Mouse (Mus musculus): ENCODE data around the gene Bfar. TPM values are rescaled to one million over a fixed set of nuclear protein-coding genes. Genes with fewer than 3 reads are reported as not detected.
A peak's percentile ranks its signal among the peaks of the same experiment; 100 is the strongest.
"Not testable (repeated sequence)": the region's sequence is repeated elsewhere in the genome, so short reads cannot be mapped to it uniquely, and the experiment has no call there.

The Bfar gene
- polyA plus RNA-seq, 1 experiment, result 12.6 TPM

DNA sequence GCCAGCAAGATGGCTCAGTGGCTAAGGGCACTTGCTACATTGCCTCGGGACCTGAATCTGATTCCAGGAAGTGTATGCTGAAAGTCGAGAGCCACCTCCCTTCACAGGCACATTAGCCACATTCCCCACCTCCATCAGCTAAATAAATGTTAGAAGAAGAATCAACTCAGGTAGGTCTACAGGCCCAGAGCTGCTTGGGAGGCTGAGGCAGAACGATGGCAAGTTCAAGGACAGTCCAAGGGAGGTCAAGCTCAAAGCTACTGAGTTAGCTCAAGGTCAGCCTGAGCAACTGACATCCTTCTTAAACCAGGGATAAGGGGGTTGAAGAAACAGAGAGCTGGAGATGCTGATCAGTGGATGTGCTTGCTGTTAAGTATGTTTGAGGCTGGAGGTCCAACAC, 61.1 kb downstream of the Bfar start:
- H3K4me3 ChIP-seq, result no peak overlapping the region
- H3ac ChIP-seq (ENCODE audit: control insufficient read depth, insufficient read length), result no peak overlapping the region
- H3K4me2 ChIP-seq (ENCODE audit: low read depth), result no peak overlapping the region
- peaks cover 15% of the 10 kb centered on the region for H3K27me3 ChIP-seq (ENCODE audit: control insufficient read depth, insufficient read depth, insufficient read length)
- TF ChIP-seq SRF (IDR thresholded peaks at IDR 0.05; ENCODE audit: control insufficient read depth, insufficient read length, low read depth) (no peak), TCF12 (IDR thresholded peaks at IDR 0.05; ENCODE audit: insufficient read depth, poor library complexity, severe bottlenecking) (no peak), POLR2AphosphoS2 (IDR thresholded peaks at IDR 0.05; ENCODE audit: insufficient read length, low read depth) (no peak), MAX (IDR thresholded peaks at IDR 0.05; ENCODE audit: low read depth) (no peak), REST (IDR thresholded peaks at IDR 0.05; ENCODE audit: insufficient read depth, insufficient read length) (no peak), MYOD1 (IDR thresholded peaks at IDR 0.05; ENCODE audit: control insufficient read depth in 1 of 3, insufficient read length in 2 of 3, low read depth in 2 of 3) (no peak)
- no peaks in the 10 kb centered on the region for H3K36me3 ChIP-seq (ENCODE audit: control insufficient read depth, insufficient read depth)
- no peaks in the 10 kb centered on the region for H3K79me2 ChIP-seq (ENCODE audit: control insufficient read depth, insufficient read depth)

DNA sequence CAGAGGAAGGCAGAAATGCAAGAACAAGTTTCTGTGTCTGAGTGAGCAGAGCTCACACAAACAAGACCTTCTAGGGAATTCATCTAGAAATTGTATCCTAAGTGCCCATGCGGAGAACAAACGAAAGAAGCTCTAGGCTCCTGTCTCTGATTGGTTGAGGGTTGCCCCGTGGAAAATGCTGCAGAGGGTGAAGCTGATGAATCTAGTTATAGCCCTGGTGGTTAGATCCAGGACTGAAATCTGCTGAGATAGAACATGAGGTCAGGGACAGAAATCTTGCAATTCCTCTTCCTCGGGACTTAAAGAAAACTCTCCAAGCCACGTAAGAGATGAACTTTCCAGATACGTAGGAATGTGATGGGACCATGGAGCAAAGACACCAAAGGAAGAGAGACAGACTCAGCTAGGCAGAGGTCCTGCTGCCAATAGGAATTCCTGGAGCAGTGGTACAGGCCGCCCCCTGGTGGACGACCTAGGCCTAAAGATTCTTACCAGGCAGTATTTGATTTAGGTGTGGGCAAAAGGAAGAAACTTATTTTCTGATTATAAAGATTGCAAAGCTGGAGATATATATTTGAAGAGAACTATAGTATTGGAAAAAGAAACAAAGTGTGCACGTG, 62.0 kb downstream of the Bfar start:
- peak overlapping the region; percentile 39 for H3K4me2 ChIP-seq (ENCODE audit: low read depth)
- no peaks in the 10 kb centered on the region for H3K79me2 ChIP-seq (ENCODE audit: control insufficient read depth, insufficient read depth)
- no peaks in the 10 kb centered on the region for H3K36me3 ChIP-seq (ENCODE audit: control insufficient read depth, insufficient read depth)
- TF ChIP-seq POLR2AphosphoS2 (IDR thresholded peaks at IDR 0.05; ENCODE audit: insufficient read length, low read depth), result no peak
- no peak for TF ChIP-seq REST (IDR thresholded peaks at IDR 0.05; ENCODE audit: insufficient read depth, insufficient read length)
- no peak for TF ChIP-seq USF1 (IDR thresholded peaks at IDR 0.05; ENCODE audit: low read depth)
- TF ChIP-seq POLR2A (IDR thresholded peaks at IDR 0.05; ENCODE audit: insufficient read length, low read depth), result no peak
- no peak for TF ChIP-seq E2F4 (IDR thresholded peaks at IDR 0.05; ENCODE audit: insufficient read depth)
- TF ChIP-seq MAX (IDR thresholded peaks at IDR 0.05; ENCODE audit: low read depth), result no peak
- TF ChIP-seq TCF3 (IDR thresholded peaks at IDR 0.05; ENCODE audit: insufficient read length, low read depth), result no peak
- TF ChIP-seq MYOD1 (IDR thresholded peaks at IDR 0.05; ENCODE audit: control insufficient read depth in 1 of 3, insufficient read length in 2 of 3, low read depth in 2 of 3), result no peak
- no peak overlapping the region for H3K4me3 ChIP-seq
- H3K27me3 ChIP-seq (ENCODE audit: control insufficient read depth, insufficient read depth, insufficient read length), result peaks cover 15% of the 10 kb centered on the region
- no peak overlapping the region for H3ac ChIP-seq (ENCODE audit: control insufficient read depth, insufficient read length)

DNA sequence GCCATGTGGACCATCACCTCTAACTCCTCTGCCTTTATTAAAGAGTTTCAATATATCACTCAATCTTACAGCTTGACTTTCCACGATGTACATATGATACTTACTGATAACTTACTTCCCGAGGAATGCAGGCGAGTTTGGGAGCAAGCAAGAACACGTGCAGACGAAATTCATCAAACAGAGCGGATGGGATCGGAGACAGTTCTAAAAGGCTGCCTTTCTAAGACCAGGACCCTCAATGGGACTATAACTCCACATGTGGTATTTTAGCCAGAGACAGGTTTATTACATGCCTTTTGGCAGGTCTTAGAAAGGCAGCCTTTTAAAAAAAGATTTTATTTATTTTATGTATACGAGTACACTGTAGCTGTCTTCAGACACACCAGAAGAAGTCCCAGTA, 64.3 kb downstream of the Bfar start:
- Histone ChIP-seq H3ac (ENCODE audit: control insufficient read depth, insufficient read length) (no peak overlapping the region), H3K4me2 (ENCODE audit: low read depth) (no peak overlapping the region), H3K27me3 (ENCODE audit: control insufficient read depth, insufficient read depth, insufficient read length) (peaks cover 7% of the 10 kb centered on the region), H3K79me2 (ENCODE audit: control insufficient read depth, insufficient read depth) (no peaks in the 10 kb centered on the region), H3K36me3 (ENCODE audit: control insufficient read depth, insufficient read depth) (no peaks in the 10 kb centered on the region), H3K4me3 (no peak overlapping the region)
- TF ChIP-seq REST (IDR thresholded peaks at IDR 0.05; ENCODE audit: insufficient read depth, insufficient read length) (no peak), USF1 (IDR thresholded peaks at IDR 0.05; ENCODE audit: low read depth) (no peak), POLR2A (IDR thresholded peaks at IDR 0.05; ENCODE audit: insufficient read length, low read depth) (no peak), E2F4 (IDR thresholded peaks at IDR 0.05; ENCODE audit: insufficient read depth) (no peak), CEBPB (IDR thresholded peaks at IDR 0.05; ENCODE audit: insufficient read depth, poor library complexity, severe bottlenecking) (no peak), TCF3 (IDR thresholded peaks at IDR 0.05; ENCODE audit: insufficient read length, low read depth) (no peak), SRF (IDR thresholded peaks at IDR 0.05; ENCODE audit: control insufficient read depth, insufficient read length, low read depth) (no peak), MYOD1 (IDR thresholded peaks at IDR 0.05; ENCODE audit: control insufficient read depth in 1 of 3, insufficient read length in 2 of 3, low read depth in 2 of 3) (no peak)

DNA sequence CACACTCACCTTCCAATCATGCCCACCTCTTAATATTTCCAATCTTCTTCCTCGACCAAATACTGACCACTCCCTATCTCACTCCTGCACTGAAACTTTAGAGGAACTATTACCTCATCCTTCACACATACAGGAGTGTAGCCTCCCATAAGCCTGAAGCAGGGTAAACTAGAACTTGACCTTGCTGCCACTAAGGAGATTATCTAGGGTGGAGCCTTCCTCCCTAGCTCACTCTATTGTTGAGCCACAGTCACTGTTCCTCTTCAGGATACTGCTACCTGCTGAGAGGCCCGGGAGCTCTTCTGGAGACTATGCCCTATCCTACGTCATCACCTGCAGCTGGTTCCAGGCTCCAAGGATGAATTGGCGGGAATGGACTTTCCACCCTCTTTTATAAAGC, 67.4 kb downstream of the Bfar start:
- not testable (repeated sequence) for H3K4me3 ChIP-seq; H3ac ChIP-seq (ENCODE audit: control insufficient read depth, insufficient read length); H3K4me2 ChIP-seq (ENCODE audit: low read depth); H3K36me3 ChIP-seq (ENCODE audit: control insufficient read depth, insufficient read depth); H3K79me2 ChIP-seq (ENCODE audit: control insufficient read depth, insufficient read depth); H3K27me3 ChIP-seq (ENCODE audit: control insufficient read depth, insufficient read depth, insufficient read length)

DNA sequence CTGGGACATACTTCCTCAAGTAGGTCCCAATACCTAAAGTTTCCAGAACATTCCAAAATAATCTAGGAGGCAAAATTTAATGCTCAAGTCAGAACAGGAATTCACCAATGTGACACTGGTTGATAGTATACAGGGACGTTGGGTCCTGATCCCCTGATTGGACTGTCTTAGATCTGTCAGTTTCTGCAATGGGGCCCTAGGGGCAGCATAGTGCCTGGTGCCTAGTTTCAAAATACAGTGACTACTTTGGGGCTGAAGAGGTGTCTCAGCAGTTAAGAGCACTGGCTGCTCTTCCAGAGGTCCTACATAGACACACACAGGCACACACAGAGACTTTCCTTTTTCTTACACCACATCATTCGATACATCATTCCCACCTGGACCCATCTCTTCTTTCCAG, 69.2 kb downstream of the Bfar start:
- H3K27me3 ChIP-seq (ENCODE audit: control insufficient read depth, insufficient read depth, insufficient read length), result peaks cover 7% of the 10 kb centered on the region
- H3K4me2 ChIP-seq (ENCODE audit: low read depth), result no peak overlapping the region
- H3ac ChIP-seq (ENCODE audit: control insufficient read depth, insufficient read length), result no peak overlapping the region
- no peaks in the 10 kb centered on the region for H3K36me3 ChIP-seq (ENCODE audit: control insufficient read depth, insufficient read depth)
- TF ChIP-seq E2F4 (IDR thresholded peaks at IDR 0.05; ENCODE audit: insufficient read depth) (no peak), MYOG (IDR thresholded peaks at IDR 0.05; ENCODE audit: control insufficient read depth in 1 of 3, insufficient read depth in 1 of 3, insufficient read length in 2 of 3, low read depth in 2 of 3) (no peak), MAX (IDR thresholded peaks at IDR 0.05; ENCODE audit: low read depth) (no peak), MYOD1 (IDR thresholded peaks at IDR 0.05; ENCODE audit: control insufficient read depth in 1 of 3, insufficient read length in 2 of 3, low read depth in 2 of 3) (no peak), TCF3 (IDR thresholded peaks at IDR 0.05; ENCODE audit: insufficient read length, low read depth) (no peak)
- no peaks in the 10 kb centered on the region for H3K79me2 ChIP-seq (ENCODE audit: control insufficient read depth, insufficient read depth)
- H3K4me3 ChIP-seq, result no peak overlapping the region

DNA sequence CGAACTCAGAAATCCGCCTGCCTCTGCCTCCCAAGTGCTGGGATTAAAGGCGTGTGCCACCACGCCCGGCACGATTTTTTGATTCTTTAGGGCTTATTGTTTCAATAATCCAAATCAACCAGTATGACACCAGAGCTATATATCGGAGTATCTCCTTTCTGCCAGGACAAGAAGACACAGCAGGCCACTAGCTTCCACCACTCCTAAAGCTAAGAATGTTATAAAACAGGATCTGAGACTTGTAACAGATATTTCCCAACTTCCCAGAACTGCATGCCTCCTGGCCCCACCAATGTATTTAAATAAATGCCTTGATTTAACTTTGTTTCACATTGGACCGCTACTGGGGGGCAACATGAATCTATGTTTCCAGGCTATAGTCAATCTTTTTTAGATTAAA, 76.0 kb downstream of the Bfar start:
- H3ac ChIP-seq (ENCODE audit: control insufficient read depth, insufficient read length), result no peak overlapping the region
- no peak for TF ChIP-seq POLR2AphosphoS2 (IDR thresholded peaks at IDR 0.05; ENCODE audit: insufficient read length, low read depth)
- TF ChIP-seq USF1 (IDR thresholded peaks at IDR 0.05; ENCODE audit: low read depth), result no peak
- no peak for TF ChIP-seq MYOG (IDR thresholded peaks at IDR 0.05; ENCODE audit: control insufficient read depth in 1 of 3, insufficient read depth in 1 of 3, insufficient read length in 2 of 3, low read depth in 2 of 3)
- TF ChIP-seq POLR2A (IDR thresholded peaks at IDR 0.05; ENCODE audit: insufficient read length, low read depth), result no peak
- H3K4me3 ChIP-seq, result no peak overlapping the region
- H3K36me3 ChIP-seq (ENCODE audit: control insufficient read depth, insufficient read depth), result no peaks in the 10 kb centered on the region
- no peaks in the 10 kb centered on the region for H3K27me3 ChIP-seq (ENCODE audit: control insufficient read depth, insufficient read depth, insufficient read length)
- H3K79me2 ChIP-seq (ENCODE audit: control insufficient read depth, insufficient read depth), result no peaks in the 10 kb centered on the region
- no peak overlapping the region for H3K4me2 ChIP-seq (ENCODE audit: low read depth)
